ENCODE assay signal across 17 mouse cellular contexts in genomic region chr8:109959112-109959511, GRCm38 (mm10). TPM values are rescaled to one million over a fixed set of nuclear protein-coding genes. Genes with fewer than 3 reads are reported as not detected.
"Had no signal": no experiment of that assay in that cellular context is flagged by ENCODE, and none has a peak within 500 bp of the region (broad histone marks: within the 10 kb centered on the region; RNA-seq: fewer than 3 reads in every experiment).

No protein-coding gene starts in this region.

- H3K4me3 ChIP-seq: limb, embryonic 12.5 days; midbrain, embryonic 12.5 days had no signal

- H3K9ac ChIP-seq: limb, embryonic 12.5 days; liver, embryonic 14.5 days; midbrain, embryonic 12.5 days had no signal

- H3K4me2 ChIP-seq: limb, embryonic 12.5 days; midbrain, embryonic 12.5 days had no signal

- DNase-seq: kidney, adult 11 months; kidney, postnatal 14 days; spleen, adult 18-20 months had no signal

- H3K9me3 ChIP-seq: limb, embryonic 12.5 days; midbrain, embryonic 12.5 days had no signal

- H3K36me3 ChIP-seq: limb, embryonic 12.5 days; midbrain, embryonic 12.5 days had no signal

- H3K27ac ChIP-seq: limb, embryonic 12.5 days; liver, embryonic 14.5 days; midbrain, embryonic 12.5 days had no signal

RNA-seq across cellular contexts. Expression of gene Marveld3, which starts 2.9 kb away (rescaled TPM):
- total RNA-seq: megakaryocyte-erythroid progenitor cell, adult 5-6 weeks; neutrophil, adult 5-6 weeks had no signal

RNA-seq across cellular contexts. Expression of gene Tat, which starts 31.1 kb away (rescaled TPM):
- total RNA-seq: layer of hippocampus, adult 8-10 months; layer of hippocampus, postnatal 14 days; left cerebral cortex, adult 18-20 months; left cerebral cortex, postnatal 14 days; megakaryocyte-erythroid progenitor cell, adult 5-6 weeks; neutrophil, adult 5-6 weeks had no signal
- polyA plus RNA-seq: intestine, embryonic 14.5 days; kidney, embryonic 14.5 days; limb, embryonic 12.5 days; midbrain, embryonic 12.5 days; myocyte; neural tube, embryonic 11.5 days; stomach, embryonic 14.5 days had no signal
